Mouse (Mus musculus) right cerebral cortex, postnatal 14 days (tissue): ENCODE results near the gene Plekhg1.

Experiments used
- DNase-seq: peaks from one replicate; pipeline ENCODE4 v3.0.0; 2022

Plekhg1 gene

DNA sequence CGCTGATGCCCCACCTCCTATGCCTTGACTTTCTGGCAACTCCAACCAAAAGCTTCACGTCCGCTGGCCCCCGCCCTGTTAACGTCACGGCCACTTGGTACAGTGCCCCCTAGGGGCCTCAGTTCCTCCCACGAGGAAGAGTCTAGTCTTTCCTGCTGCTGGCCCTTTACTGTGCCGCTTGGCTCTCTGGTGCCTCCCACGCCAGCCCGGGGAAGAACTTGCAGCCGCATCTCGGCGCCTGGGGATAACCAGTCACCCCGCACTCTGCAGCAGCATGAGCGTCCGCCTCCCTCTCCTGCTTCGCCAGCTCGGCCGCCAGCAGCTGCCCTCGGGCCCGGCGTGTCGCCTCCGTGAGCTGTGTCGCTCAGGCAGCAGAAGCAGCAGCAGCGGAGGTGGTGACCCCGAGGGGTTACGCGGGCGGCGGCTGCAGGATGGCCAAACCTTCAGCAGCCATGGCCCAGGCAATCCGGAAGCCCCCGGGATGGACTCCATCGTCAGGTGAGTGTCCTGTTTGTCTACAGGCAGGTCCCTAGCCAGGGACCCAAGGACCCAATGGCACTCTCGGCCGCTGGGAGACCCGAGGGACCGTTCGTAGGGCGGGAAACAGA lies 232.9 kb downstream of the Plekhg1 start, which contains the start of gene Mthfd1l:
Gene Mthfd1l (plus strand): TSS at position 138 of the 608 bp plus-strand sequence.
- peak; percentile 84 for DNase-seq

DNA sequence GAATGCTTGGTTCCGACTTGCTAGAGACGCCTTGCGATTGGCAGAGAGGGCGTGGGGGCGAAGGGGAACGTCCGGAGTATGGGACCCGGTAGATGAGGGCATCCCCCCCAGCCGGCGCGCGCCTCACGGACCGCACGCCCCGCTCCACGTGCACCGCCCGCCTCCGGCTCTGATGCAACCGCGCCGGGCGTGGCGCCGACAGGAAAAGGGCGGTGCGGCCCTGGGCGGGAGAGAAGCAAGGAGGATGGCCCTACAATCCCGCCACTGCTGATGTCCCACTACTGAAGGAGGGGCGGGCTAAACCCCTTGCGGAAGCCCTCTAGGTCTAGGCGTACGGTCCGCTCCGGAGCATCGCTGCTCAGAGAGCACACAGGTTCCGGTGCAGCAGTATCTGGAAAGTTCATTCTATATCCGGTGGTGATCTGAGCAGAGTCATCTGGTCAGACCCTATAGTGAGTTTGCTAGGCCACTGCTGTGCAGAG lies 233.5 kb downstream of the Plekhg1 start:
- DNase-seq = peak; percentile 87

DNA sequence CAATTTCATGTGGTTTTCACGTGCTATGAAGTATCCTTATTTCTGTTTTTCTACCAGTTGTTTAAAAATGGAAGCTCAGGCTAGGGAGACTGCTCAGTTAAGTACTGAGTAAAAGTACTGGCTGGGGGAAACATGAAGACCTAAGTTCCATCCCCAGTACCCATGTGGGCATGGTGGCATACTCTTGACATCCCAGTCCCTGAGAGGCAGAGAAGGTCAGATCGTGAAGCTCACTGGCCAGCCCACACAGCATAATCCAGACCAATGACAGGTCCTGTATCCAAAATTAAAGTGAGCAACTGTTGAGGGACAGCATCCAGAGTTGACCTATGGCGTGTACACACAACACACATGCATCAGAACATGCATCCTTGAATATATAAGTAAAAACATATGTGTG lies 234.2 kb downstream of the Plekhg1 start:
- DNase-seq = no peak

DNA sequence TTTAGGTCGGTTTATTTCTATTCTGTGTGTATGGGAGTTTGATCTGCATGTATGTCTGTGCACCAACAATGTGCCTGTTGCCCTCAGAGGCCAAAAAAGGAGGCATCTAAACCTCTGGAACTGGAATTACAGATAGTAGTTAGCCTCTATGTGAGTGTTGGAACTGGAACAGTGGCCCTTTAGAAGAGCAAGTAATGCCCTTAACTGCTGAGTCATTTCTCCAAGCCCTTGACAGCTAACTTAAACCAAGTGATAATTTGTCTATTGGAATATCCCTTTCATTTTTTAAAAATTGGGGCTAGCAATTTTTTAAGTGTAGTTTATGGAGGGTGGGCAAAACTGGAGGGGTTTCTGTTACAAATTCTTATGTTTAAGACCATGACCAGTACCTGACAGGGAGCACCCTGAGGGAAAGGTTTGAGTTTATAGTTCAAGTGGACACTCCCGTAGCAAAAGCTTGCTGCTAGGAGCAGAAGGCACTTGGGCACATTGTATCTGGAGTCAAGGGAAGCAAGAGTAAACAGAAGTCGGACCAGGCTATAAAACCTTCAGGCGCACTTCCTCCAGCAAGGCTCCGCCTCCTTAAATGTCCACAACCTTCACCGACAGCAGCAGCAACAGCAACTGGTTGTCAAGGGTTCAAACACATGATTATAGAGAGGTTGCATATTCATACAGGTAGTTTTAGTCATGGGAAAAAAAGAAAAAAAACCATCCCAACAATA lies 235.9 kb downstream of the Plekhg1 start:
- no peak for DNase-seq

DNA sequence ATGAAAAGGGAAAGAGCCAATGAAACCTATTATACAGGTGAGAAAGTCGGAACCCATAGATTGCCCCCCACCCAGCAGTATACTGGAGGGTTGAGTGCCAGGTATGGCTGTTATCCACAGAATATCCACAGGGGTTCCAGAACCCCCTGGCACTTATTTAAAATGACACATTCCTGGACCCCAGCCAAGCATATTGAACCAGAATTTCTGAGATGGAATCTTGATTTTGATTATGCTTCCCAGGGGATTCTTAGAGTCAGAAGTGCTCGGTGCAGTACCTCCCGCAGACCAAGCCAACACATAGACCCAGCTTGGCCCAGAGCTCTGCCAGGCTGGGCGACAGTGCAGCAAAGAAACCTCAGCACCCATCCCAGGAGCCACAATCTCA lies 236.5 kb downstream of the Plekhg1 start:
- DNase-seq = no peak

DNA sequence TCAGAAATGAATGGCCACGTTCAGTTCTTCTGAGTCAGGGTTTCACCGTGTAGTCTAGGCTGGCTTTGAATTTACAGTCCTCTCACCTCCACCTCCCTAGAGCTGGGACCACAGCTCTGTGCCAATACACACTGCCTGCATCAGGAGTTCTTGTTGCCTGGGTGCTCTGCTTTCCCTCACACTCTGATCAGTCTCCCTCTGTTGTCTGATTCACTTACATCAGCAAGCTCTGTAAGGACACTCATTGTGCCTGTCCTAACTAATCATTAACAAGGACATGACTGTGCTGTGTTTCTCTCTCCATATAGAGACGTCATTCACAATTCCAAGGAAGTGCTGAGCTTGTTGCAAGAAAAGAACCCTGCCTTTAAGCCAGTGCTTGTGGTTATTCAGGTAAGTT lies 238.2 kb downstream of the Plekhg1 start:
- DNase-seq = no peak

DNA sequence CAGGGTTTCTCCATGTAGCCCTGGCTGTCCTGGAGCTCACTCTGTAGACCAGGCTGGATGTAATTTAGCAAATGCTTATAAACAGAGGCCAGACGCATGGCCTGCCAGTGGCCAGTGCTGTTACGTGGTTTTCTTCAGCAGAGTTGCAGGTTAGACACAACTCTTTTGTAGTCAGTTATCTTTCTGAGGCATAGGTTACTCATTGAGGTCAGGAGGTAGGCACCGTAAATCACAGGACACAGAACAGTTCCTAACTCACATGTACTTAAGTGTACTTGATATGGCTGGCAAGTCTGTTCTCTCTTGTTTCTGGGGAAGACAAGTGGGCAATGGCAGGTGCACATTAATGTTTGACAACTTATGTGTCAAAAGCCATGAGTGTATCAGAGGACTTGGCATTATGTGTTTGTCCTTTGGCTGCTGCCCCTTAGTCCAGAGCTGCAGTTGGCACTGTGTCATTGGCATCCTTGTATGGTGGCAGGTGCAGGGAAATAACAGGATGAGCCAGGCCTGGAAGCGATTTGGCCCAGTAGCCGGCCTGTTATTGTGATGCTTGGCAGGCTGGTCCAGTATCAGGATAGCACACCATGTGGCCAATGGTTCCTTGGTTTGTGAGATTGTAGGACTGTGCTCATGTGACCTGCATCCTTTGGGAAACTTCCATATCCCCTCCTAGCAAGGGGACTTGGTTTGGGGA lies 238.8 kb downstream of the Plekhg1 start:
- DNase-seq = no peak

DNA sequence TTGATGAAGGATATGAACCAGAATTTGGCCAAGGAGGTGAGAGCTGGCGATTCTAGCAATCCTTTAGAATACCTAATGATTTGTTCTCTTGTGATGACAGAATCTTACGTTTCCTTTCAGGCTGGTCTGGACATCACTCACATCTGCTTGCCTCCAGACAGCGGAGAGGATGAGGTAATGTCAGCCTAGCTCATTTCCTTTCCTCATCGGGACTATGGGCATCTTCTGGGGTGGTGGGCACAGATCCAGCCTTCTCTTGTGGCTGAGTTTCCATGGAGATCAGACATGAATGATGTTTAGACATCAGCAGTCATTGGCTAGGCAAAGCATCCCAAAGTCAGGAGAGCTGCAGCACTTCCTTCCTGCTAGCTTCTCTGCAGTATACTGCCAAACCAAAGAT lies 240.1 kb downstream of the Plekhg1 start:
- no peak for DNase-seq

DNA sequence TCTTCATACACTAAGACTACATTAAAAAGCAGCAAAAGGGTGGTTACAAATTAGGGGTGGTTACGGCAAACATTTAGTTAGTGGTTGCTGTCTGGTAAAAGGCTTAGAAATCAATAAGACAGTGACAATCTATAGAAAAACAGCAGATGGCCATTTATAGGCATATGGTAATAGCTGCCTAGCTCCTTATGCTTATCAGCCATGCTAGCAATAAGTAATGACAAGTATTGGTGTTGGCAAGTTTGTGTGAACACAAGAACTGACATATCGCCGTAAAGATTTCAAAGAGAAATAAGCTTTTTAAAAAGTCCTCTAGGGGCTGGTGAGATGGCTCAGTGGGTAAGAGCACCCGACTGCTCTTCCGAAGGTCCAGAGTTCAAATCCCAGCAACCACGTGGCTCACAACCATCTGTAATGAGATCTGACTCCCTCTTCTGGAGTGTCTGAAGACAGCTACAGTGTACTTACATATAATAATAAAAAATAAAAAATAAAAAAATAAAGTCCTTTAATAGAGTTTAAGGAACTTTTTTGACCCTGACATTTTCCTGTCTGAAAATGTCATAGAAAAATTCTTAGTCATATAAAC lies 250.2 kb downstream of the Plekhg1 start:
- DNase-seq = no peak

DNA sequence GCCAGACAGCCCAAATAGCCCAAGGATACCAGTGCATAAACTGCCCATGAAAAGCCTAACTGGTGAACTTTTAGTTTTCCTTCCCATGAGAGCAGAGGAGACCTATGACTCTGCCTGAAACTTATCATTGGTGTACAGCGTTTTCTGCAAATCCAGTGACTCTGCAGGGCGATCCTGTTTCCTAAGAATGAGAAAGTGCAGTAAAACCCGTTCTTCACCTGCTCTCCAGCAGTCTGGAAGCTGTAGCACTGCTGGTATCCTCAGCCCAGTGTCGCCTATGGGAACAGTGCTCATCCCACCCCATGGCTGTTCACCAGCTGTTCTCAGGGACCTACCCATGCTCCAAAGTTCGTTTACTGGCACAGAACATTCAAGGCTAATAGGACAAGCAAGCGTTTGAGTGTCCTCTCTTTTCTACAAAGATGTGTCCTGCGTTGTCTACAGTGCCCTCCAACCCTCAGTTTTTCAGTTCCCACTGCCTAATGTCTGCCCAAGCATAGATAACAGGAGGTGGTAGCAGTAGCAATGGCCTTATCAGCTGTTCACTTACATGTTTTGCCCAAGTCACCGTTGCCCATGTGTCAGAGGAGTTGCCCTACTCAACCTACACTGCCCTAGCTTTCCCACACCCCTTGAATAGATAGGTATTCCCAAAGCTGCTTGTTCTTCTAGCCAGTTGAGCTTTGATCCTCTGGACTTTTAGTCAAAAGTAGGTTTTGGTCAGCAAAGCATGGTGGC lies 253.4 kb downstream of the Plekhg1 start:
- no peak for DNase-seq

DNA sequence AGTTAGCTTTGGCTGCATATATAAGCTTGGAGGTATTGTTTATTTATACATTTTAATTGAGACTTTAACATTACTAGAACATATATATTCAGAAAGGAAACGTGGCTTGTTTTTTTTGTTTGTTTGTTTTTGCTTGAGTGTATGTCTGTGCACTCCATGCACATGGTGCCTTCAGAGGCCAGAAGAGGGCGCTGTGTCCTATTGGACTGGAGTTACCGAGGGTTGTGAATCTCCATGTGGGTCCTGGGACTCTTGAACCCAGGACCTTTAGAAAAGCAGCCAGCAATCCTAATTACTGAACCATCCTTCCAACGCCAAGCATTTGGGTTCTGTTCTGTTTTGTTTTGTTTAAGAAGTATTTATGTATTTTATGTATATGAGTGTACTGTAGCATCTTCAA lies 255.1 kb downstream of the Plekhg1 start:
- DNase-seq = no peak

DNA sequence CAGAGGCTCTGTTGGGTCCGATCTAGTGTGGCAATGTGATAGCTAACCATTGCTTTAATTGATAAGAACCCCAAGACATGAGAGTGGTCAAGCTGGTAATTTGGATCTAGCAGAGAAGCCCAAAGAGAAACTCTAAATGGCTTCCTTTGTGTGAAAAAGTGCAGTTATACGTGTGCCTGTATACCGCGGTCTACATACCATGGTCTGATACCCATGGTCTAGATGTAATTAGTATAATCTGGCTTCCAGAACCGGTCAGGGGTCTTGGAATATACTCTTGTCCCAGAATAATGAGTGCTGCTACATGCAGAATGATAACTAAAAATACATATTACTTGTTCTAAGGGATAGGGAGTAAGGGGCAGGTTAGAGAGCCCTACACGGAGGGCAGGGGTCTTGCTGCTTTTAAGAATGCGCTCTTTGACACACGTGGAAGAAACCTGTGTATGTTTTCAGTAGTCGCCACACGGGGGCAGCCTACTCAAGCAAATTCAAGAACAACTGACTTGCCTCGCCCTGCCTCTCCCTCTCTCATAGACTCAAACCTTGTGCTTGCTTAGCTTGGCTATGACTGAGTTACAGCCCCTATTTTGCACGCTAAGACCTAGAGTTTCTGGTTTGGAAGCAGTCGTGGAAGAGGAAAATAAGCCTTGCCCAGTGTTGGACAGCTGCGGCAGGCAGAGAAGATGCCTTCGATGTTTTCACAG lies 256.2 kb downstream of the Plekhg1 start:
- DNase-seq = peak; percentile 67

DNA sequence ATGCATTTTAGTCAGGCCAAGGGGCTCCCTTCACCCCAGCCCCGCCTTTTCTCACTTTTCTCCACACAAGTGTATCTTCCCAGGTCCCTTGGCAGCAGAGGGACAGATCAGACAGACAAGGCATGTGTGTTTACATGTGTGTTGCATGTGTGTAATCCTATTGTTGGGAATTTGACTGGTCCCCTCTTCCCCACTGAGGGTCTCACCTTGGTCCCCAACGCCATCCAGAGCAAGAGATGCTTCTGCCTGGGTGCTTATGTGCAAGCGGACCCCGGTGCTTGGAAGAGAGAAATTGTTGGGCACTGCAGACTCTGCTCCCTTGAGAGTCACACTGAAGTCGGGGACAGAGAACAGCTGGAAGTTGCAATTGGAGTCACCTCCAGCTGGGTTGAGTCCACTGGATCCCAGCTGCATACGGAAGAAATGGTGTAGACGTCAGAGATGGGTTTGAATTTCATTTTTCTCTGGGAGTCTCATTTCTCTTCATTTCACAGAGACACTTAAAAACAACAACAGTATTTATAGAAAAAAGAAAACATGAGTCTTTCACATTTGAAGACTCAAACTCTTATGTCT lies 257.8 kb downstream of the Plekhg1 start:
- DNase-seq = no peak

DNA sequence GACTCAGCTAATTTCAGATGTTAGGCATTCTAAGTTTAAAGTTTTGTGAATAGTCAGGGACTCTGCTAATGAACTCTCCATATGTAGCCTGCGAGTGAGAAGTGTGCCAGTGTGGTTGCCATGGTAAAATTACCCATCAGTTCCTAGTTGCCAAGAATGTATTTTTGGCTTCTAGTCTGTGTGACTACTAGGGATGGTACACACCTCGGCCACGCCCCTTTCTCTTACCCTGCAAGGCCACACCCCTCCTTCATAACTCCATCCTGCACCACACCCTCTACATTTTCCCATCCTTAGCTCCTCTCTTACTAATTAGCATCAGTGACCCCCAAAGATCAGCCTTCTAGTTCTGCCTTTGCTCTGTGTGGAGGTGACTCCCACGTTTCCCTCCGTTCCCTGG lies 262.5 kb downstream of the Plekhg1 start:
- DNase-seq = no peak

DNA sequence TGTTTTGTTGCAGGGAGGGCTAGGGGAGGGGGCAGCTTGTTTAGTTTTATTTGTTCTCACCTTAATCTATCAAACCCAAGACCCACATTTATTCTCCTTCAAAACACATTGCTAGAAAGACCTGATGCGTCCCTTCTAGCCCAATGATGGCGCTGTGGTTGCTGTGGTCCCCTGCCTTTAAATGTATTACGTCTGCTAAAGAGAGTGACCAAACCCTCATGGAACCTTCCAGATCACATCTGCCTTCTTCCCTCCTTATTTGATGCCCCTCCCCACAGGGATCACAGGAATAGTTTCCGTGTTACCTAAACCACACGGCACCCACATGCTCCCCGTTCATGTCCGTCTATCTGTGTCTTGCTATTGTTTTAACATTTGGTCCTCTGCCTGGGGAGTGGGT lies 265.0 kb downstream of the Plekhg1 start:
- no peak for DNase-seq

DNA sequence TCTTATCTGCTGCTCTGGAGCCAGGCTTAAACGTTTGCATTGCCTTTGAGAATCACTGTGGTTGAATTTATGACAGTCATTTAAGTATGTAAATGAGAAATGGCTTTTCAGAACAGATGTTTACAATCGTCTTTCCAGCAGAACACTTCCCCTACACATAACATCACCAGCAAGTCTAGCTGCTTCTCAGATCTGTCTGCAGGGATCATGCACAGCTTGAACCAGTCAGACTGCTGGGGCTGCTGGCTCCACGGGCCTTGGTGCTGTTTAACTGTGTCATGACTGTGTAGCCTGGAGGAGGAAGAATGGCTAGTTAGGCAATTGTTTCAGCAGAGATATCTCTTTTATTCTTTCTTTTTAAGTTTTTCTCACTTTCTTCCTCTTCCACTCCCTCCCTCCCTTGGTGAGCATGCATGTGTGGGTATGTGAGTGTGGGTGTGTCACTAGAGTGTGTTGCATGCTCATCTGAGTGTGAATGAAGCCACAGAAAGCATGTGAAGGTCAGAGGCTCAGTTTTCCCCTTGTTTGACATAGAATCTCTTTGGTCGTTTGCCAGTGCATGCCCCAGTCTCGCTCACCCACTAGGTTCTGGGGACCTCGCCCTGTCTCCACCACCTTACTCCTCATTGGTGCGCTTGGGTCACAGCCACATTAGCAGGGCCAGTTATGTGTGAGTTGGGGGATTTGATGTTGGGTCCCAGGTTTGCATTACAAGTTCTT lies 266.3 kb downstream of the Plekhg1 start:
- DNase-seq = no peak
